Mouse (Mus musculus) fat pad, adult 2 months (tissue): ENCODE measurements around the gene Pon2.
"Not testable (repeated sequence)": the region's sequence is repeated elsewhere in the genome, so short reads cannot be mapped to it uniquely, and the experiment has no call there.

Experiments
- DNase-seq: peaks from one replicate; pipeline ENCODE4 v3.0.0-alpha.2; 2011; ENCODE audit warnings: low read depth, low spot score; ENCODE audit errors: extremely low read depth

The Pon2 gene

GRCm38 (mm10) chr6:5298092-5298554 is at the start of gene Pon2:
Gene Pon2 (minus strand): TSS chr6:5298455.
- DNase-seq, result no peak

- no peak for DNase-seq
These were observed 46.0 kb upstream of the Pon2 start for GRCm38 (mm10) chr6:5344255-5344654.

DNA sequence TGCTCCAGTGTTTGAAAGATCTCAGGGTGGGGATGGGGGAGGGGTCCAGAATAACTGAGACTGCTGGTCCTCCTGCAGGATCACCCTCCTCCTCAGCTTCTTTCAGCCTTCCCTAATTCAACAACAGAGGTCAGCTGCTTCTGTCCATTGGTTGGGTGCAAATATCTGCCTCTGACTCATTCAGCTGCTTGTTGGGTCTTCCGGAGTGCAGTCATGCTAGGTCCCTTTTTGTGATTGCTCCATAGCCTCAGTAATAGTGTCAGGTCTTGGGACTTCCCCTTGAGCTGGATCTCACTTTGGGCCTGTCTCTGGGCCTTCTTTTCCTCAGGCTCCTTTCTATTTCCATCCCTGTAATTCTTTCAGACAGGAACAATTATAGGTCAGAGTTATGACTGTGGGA is 41.0 kb upstream of the Pon2 start:
- not testable (repeated sequence) for DNase-seq

GRCm38 (mm10) chr6:5338781-5339180 is 40.5 kb upstream of the Pon2 start:
- not testable (repeated sequence) for DNase-seq

GRCm38 (mm10) chr6:5336016-5336415 is 37.8 kb upstream of the Pon2 start:
- not testable (repeated sequence) for DNase-seq

DNA sequence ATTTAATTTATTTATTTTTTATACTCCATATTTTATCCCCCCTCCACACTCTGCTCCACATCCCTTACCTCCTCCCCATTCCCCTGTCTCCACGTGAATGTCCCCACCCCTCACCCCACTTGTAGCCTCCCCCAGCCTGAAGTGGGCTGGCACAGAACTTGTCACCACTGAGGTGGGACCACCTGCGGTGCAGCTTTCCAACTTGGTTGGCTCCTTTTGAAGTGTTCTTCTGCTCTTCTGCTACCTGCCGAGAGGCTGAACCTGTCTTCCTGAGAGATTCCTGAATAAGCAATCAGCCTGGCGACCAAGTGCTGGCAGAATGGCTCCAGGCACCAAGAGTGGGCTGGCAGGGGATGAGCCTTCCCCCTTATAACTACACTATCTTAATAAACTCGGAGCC is 35.8 kb upstream of the Pon2 start:
- no peak for DNase-seq

DNA sequence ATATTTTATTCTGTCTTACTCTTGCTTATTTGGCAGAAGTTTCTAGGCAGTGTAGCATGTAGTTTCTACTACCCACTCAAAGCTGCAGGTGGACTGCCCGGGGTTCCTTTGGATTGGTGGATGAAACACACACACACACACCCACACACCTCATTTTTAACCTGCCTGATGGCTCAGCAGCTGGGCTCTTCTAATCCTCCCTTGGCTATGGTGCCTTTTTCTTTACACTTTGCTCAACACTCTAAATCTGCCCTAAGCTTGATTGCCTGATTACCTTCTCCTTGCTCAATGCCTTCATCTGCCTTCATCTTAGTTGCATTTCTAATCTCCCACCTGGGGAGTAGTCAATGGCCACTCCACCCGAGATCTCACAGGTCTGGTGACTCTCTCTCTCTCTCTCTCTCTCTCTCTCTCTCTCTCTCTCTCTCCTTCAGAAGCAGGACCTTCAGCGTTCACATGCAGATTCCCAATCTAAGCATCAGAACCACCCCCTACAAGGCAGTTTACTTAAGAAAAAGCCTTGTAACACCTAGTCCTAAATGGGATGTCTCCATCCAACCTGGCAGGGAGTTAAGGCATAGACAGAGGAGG is 34.4 kb upstream of the Pon2 start:
- DNase-seq, result peak; percentile 100

DNA sequence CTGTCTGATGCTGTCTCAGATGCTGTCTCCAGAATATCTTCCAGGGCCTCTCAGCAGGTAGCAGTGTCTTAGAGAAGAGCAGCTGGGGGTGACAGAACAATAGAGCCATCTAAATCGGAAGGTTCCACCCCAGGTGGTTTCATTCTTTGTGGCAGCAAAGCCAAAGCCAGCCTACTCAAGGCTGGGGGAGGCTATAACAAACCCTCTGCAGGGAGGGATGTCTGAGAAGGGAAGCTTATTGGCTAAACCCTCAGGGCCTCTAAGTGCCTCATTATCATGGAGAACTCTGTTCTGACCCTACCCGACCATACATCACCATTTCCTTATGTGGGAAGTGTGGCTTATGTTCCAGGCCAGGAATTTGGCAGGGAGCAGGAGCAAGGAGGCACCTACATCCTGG is 26.9 kb upstream of the Pon2 start:
- no peak for DNase-seq

DNA sequence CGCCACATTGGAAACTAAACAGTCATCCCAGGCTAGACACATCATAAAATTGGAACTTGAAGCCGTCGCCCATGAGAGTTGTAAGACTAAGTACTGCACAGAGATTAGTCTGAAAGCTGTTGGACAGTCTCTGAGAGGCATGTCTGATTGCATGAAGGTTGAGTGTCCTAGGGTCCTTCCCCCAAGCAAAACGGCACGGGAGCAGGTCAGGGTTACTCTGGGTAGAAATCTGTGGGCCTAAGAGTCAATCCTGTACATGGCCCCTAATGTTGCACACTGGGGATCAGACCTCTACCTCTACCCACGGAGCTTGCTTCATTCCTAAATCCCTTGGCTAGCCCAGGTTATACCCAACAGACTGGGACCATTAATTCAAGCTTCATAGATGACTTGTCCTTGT is 25.8 kb upstream of the Pon2 start:
- DNase-seq, result not testable (repeated sequence)

DNA sequence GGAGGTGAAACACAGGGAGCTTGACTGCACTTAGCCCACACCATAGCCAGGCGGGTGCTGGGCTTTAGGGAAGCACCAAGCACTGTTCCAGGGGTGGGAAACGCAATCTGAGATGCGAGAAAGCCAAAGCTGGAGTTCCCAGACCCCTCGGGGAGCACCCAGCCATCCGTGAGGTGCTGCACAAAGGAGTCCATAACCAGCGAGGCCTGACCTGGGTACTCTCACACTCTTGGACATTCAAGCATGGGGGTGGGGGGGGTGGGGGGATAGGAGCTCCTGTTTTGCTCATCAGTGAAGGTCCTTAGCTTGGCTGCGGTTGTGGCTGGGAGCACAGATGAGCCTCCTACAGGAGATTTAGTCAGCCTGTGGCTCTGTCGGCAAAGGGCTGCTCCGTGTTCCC is 18.4 kb upstream of the Pon2 start:
- DNase-seq, result no peak

DNA sequence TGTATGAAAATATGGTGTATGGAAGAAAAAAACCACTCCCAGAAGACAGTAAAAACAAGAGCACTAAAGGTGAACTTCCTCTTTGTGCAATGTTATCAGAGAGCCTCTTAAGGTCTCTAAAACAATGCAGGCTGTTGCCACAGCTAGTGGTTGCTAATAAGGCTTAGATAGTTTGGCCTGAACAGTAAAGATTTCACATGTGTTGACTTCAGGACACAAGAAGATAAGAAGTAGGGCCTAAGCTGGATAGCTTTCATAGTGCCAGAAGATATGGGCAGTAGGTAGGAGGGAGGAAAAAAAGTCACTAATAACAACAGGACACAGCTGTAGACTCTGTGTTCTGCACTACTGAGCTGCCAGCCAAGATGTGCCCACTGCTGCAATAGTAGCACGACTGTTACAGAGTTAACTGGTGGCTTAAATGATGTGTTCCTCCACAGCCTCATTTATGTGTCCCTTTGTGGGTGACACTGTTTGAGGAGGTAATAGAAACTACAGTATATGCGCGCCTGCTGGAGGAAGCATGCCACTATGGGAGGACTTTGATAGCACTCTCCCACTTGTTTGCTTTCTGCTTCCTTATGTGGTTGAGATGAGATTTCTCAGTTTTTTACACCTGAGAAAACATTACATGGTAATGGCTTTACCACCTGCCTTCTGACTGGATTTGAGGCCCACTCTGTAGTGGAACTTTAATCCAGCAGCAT is 17.0 kb upstream of the Pon2 start:
- DNase-seq, result no peak

- DNase-seq, result no peak
These were observed 15.8 kb upstream of the Pon2 start for GRCm38 (mm10) chr6:5313951-5314590.

GRCm38 (mm10) chr6:5310491-5310890 is 12.2 kb upstream of the Pon2 start:
- DNase-seq, result no peak

DNA sequence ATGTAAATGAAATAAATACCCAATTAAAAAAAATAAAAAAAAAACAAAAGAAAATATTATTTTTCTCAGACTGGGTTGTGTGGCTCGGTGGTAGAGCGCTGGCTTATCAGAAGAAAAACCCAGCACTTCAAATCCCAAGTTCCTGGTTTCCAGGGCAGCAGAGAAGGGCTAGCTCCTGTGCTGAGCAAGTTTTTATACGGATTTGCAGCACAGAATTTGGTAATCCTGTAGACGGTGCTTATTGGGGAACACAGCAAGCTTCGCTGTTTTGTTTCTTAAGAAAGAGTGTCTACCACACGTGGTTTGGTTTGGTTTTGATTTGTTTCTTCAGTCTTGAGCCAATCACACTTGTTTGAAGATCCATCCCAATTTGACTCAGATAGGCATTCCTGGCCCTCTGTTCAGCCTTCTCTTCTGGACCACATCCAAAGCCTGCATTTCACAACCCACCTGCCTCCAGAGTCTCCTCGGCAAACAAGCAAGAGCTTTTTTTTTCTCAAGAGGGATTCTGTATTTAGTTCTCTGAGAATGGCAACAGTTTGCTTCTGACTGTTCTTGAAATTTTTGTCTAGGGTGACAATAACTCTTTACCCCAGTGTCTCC is 11.4 kb upstream of the Pon2 start:
- peak; percentile 93 for DNase-seq

GRCm38 (mm10) chr6:5305926-5306325 is 7.7 kb upstream of the Pon2 start:
- peak; percentile 92 for DNase-seq

DNA sequence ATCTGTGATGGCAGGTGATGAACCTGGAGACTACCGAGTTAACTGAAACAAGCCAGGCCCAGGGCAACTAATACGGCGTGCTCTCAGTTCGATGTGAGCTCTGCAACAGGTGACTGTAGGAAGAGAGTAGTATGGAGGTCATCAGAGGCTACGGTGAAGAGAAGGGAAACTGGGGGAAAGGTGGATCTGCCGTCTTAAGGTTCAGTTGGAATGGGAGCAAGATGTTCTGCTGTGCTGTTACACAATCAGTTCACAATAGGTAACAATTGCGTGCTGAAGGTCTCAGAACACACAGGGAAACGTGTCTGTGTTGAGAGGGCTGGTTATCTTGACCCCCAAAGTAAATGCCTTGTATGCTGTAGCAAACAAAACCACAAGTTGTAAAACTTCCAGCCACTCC is 6.7 kb upstream of the Pon2 start:
- no peak for DNase-seq

GRCm38 (mm10) chr6:5300629-5301028 is 2.4 kb upstream of the Pon2 start:
- DNase-seq, result peak; percentile 97

- peak; percentile 96 for DNase-seq
These were observed 1.3 kb upstream of the Pon2 start for GRCm38 (mm10) chr6:5299561-5299960.

DNA sequence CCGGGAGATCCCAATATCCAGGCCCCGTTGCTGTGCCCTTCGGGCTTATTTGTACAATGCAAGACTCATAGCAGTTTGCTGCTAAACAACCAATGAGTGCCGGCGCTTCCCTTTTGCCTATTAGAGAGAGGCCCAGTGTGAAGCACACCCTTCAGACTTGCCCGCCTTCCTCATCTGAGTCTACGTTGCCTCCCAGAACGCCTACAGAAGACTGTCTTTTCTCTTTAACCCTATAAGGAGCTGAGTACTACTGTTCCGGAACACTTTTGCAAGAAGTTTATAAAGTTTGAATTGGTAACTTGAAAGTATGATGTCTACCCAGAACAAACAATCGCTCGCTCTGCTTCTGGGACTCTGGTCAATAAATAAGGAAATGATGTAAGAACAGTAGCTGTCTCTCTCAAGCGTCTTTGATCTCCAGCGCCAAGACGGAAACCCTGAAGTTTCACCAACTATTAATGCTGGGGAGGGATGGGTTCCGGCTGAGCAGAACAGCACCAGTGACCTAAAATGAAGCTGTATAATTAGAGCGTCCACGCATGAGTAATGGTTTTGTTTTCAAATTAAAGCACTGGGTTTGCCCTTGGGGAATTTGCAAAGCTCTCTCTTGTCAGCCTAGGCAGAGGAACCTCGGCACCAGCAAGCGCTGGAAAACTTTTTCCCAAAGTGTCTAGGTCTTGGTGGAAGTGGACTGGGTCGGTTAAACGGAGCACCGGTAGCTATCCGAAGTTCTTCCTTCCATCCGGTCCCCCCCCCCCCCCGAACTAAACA is 749 bp downstream of the Pon2 start:
- DNase-seq, result no peak

- DNase-seq, result no peak
These were observed 2.2 kb downstream of the Pon2 start for GRCm38 (mm10) chr6:5296067-5296466.
